Mouse (Mus musculus) lung, embryonic 15.5 days (tissue): ENCODE data around the gene Myo15b. TPM values are rescaled to one million over a fixed set of nuclear protein-coding genes. Genes with fewer than 3 reads are reported as not detected.

Experiments used
- ATAC-seq: fragments of 200-750 bp; cut with Nextera tagmentation; 2 replicates; pipeline ENCODE4 v1.8.0; 2017; ENCODE audit warnings: moderate number of reproducible peaks, borderline replicate concordance; ENCODE audit not compliant: low FRiP score, low TSS enrichment; ENCODE audit errors: extremely low read depth
- H3K27ac ChIP-seq: fragments of 300-500 bp; sonication (generic); 2 replicates; pipeline ENCODE4 v1.5.1; 2015; ENCODE audit warnings: moderate library complexity, mild to moderate bottlenecking, inconsistent platforms
- H3K27me3 ChIP-seq: fragments of 300-500 bp; sonication (generic); 2 replicates; pipeline ENCODE4 v1.6.1; 2015; ENCODE audit warnings: inconsistent platforms
- H3K36me3 ChIP-seq: fragments of 300-500 bp; sonication (generic); 2 replicates; pipeline ENCODE4 v1.6.1; 2015; ENCODE audit warnings: inconsistent platforms
- H3K4me1 ChIP-seq: fragments of 300-500 bp; sonication (generic); 2 replicates; pipeline ENCODE4 v1.6.1; 2015; ENCODE audit warnings: inconsistent platforms
- H3K4me2 ChIP-seq: fragments of 300-500 bp; sonication (generic); 2 replicates; pipeline ENCODE4 v1.6.1; 2015; ENCODE audit warnings: inconsistent platforms, mild to moderate bottlenecking, moderate library complexity
- H3K4me3 ChIP-seq: fragments of 300-500 bp; sonication (generic); 2 replicates; pipeline ENCODE4 v1.5.1; 2015; ENCODE audit warnings: mild to moderate bottlenecking, inconsistent platforms
- H3K9ac ChIP-seq: fragments of 300-500 bp; sonication (generic); 2 replicates; pipeline ENCODE4 v1.6.1; 2015; ENCODE audit warnings: inconsistent platforms
- H3K9me3 ChIP-seq: fragments of 300-500 bp; sonication (generic); 2 replicates; pipeline ENCODE4 v1.6.1; 2016; ENCODE audit warnings: inconsistent platforms
- WGBS: fragments of 180-500 bp; shearing (Covaris S2); methylation state at CpG from one replicate; pipeline ENCODE4 v1.1.7; 2015; 5-methylcytosine and 5-hydroxymethylcytosine counted together
- polyA plus RNA-seq: library from polyadenylated mRNA; unstranded; fragments of >200 nt; fragmentation: Nextera tagmentation; extraction: Ambion mirVana; gene quantifications from 2 replicates; pipeline ENCODE4 v1.2.1, GENCODE M21; 2015

The Myo15b gene
- polyA plus RNA-seq, 1 experiment from 2014 or later = 0.49 TPM

DNA sequence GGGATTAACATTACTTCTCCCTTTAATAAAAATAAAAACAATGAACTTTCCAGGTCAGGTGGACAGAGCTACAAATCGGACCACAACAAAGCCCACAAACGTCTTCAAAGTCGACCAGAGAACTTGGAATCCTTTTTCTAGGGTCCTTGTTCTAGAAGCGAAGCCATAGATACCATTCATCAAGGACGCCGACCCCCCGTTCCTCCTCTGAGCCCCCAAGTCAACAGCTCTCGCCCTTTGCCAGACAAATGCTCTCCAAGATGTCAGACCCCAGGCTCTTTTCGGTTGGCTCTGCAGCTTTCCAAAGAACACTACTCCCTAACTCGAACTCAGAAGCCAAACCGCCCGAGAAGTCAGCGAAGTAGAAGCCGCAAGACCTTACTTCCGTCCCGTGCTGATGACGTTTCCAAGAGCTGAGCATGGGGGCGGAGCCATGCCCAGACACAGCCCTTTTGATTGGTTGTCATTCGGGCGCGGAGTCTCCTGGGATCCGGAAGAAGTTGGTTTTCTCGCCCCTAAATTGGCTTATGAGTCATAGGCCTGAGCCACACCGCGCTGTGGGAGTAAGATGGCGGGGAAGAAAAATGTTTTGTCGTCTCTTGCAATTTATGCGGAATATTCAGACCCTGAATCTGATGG lies 75.0 kb downstream of the Myo15b start, which contains the start of the genes Sap30bp and Recql5:
Gene Sap30bp (plus strand): TSS at position 175 of the 639 bp plus-strand sequence.
Gene Recql5 (minus strand): TSS at position 370 of the 639 bp plus-strand sequence.
- Histone ChIP-seq H3K9ac (peak within 1 kb of the TSS; percentile 77), H3K27ac (peak within 1 kb of the TSS; percentile 15; the same call in 1 of the 2 replicates), H3K4me3 (peak within 1 kb of the TSS; percentile 94), H3K9me3 (no peaks in the 10 kb centered on the region), H3K36me3 (peaks cover 22% of the 10 kb centered on the region), H3K4me2 (peak within 1 kb of the TSS; percentile 85), H3K4me1 (peaks cover 20% of the 10 kb centered on the region), H3K27me3 (no peaks in the 10 kb centered on the region)
- ATAC-seq = peak; percentile 100
- WGBS = under 1% methylated on average over 28 of the region's 28 CpGs

DNA sequence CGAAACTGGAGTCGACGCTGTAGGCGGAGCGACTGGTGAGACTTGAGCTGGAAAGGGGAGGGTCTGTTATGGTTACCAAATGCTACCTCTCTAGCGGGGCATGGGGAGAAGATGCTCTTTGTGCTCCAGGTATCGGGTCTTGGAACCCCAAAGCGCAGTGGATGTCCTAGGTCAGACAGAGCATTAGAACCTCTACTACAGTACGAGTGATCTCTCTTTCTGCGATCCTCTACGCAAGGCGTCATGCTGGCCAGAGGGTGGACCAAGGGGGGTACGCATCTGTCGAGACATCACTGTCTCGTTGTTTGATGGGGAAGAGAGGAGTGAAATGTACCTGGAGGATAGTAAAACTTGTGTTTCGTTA lies 75.5 kb downstream of the Myo15b start:
- peaks cover 20% of the 10 kb centered on the region for H3K4me1 ChIP-seq
- 1% methylated on average over 16 of the region's 16 CpGs for WGBS
- peak overlapping the region; percentile 94 for H3K4me3 ChIP-seq
- H3K9me3 ChIP-seq = no peaks in the 10 kb centered on the region
- peak overlapping the region; percentile 15; the same call in 1 of the 2 replicates for H3K27ac ChIP-seq
- ATAC-seq = peak; percentile 40
- H3K9ac ChIP-seq = peak overlapping the region; percentile 77
- H3K36me3 ChIP-seq = peaks cover 24% of the 10 kb centered on the region
- no peaks in the 10 kb centered on the region for H3K27me3 ChIP-seq
- peak overlapping the region; percentile 85 for H3K4me2 ChIP-seq

DNA sequence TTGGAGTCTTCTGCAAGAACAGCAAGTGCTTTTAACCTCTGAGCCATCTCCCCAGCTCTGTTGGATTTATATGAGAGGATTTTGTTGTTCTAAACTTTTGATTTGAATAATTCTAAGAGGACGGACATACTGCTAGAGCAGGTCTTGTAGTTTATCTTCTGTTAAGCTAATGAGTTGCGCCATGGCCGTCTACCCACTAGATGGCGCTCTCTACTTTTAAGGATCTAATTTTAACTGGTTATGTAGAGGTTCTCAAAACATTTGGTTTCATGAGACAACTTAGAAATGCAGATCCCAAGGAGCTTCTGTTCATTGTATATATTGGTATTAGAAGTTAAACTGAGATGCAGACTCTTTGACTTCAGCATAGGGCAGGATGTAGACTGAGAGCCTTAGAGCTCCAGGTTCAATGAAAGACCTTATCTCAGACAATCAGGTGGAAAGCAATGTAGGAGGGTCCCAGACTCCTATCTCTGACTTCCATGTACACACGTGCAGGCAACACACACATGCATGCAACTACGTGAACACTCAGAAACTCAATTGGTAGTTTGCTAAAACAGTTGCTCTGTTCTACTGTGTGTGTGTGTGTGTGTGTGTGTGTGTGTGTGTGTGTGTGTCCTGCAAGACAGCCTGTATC lies 81.6 kb downstream of the Myo15b start:
- 33% methylated on average over 6 of the region's 6 CpGs for WGBS

DNA sequence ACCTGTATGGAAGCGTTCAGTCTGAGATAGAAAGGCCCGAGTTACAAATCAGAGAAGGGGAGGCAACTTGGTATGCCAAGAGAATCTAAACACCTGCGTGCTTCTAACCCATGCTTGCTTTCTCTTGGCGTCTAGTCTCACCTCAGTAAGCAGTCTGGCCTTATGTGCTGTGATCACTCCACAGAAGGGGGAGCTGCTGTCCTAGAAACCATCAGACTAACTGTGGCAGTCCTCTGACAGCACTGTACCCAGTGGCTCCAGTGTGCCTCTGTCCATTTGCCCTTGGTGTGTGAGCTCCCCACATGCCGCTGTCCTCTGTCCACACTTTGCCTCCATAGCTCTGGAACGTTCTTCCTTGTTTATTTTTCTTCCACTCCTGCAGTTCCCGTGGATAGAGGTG lies 83.8 kb downstream of the Myo15b start:
- no peak for ATAC-seq
- peaks cover 69% of the 10 kb centered on the region for H3K36me3 ChIP-seq

More for the DNA sequence above, 81.6 kb downstream of the Myo15b start:
- H3K9ac ChIP-seq = no peak overlapping the region
- H3K36me3 ChIP-seq = peaks cover 70% of the 10 kb centered on the region
- no peaks in the 10 kb centered on the region for H3K9me3 ChIP-seq
- no peak overlapping the region for H3K4me2 ChIP-seq
- no peak for ATAC-seq
- no peak overlapping the region for H3K27ac ChIP-seq
- no peak overlapping the region for H3K4me3 ChIP-seq
- peaks cover 1% of the 10 kb centered on the region for H3K4me1 ChIP-seq
- H3K27me3 ChIP-seq = no peaks in the 10 kb centered on the region

More for the DNA sequence above, 83.8 kb downstream of the Myo15b start:
- H3K4me3 ChIP-seq = no peak overlapping the region
- H3K9me3 ChIP-seq = no peaks in the 10 kb centered on the region
- H3K4me1 ChIP-seq = no peaks in the 10 kb centered on the region
- no peak overlapping the region for H3K9ac ChIP-seq
- H3K27ac ChIP-seq = no peak overlapping the region
- H3K27me3 ChIP-seq = no peaks in the 10 kb centered on the region
- WGBS = 64% methylated on average over 7 of the region's 7 CpGs
- no peak overlapping the region for H3K4me2 ChIP-seq

Other genes with a start within 250 kb of the Myo15b start
- gene Mif4gd, start 245.4 kb upstream of the Myo15b start, polyA plus RNA-seq = 29.5 and 32.3 TPM in 2 replicates
- 19.6 and 20.9 TPM in 2 replicates for gene Slc25a19, start 230.1 kb upstream of the Myo15b start, polyA plus RNA-seq
- 85.6 and 91.0 TPM in 2 replicates for gene Grb2, start 149.8 kb upstream of the Myo15b start, polyA plus RNA-seq
- gene Tmem94, start 93.0 kb upstream of the Myo15b start, polyA plus RNA-seq = 23.1 and 24.6 TPM in 2 replicates
- 19.0 and 19.6 TPM in 2 replicates for gene Caskin2, start 44.8 kb upstream of the Myo15b start, polyA plus RNA-seq
- gene Tsen54, start 43.7 kb upstream of the Myo15b start, polyA plus RNA-seq = 37.3 and 43.0 TPM in 2 replicates
- gene Llgl2, start 34.4 kb upstream of the Myo15b start, polyA plus RNA-seq = 35.1 and 40.1 TPM in 2 replicates
- 3.6 and 4.8 TPM in 2 replicates for gene Smim5, start 41.6 kb downstream of the Myo15b start, polyA plus RNA-seq
- 24.4 and 25.5 TPM in 2 replicates for gene Smim6, start 53.6 kb downstream of the Myo15b start, polyA plus RNA-seq
- gene Sap30bp, start 74.9 kb downstream of the Myo15b start, polyA plus RNA-seq = 29.8 and 35.5 TPM in 2 replicates
- gene Recql5, start 75.1 kb downstream of the Myo15b start, polyA plus RNA-seq = 20.5 and 22.3 TPM in 2 replicates
- 2.6 and 3.4 TPM in 2 replicates for gene Itgb4, start 116.3 kb downstream of the Myo15b start, polyA plus RNA-seq
- gene Galk1, start 154.3 kb downstream of the Myo15b start, polyA plus RNA-seq = 215 and 229 TPM in 2 replicates
- 1,879 and 1,955 TPM in 2 replicates for gene H3f3b, start 169.6 kb downstream of the Myo15b start, polyA plus RNA-seq
- gene Unk, start 171.9 kb downstream of the Myo15b start, polyA plus RNA-seq = 37.0 and 37.7 TPM in 2 replicates
- 4.1 and 6.4 TPM in 2 replicates for gene Unc13d, start 219.6 kb downstream of the Myo15b start, polyA plus RNA-seq
- gene Wbp2, start 228.6 kb downstream of the Myo15b start, polyA plus RNA-seq = 58.0 and 67.9 TPM in 2 replicates